Mouse (Mus musculus) heart, postnatal 0 days (tissue): ENCODE measurements around the gene Ifna1.
"Not testable (repeated sequence)": the region's sequence is repeated elsewhere in the genome, so short reads cannot be mapped to it uniquely, and the experiment has no call there.

ENCODE experiments used
- CTCF ChIP-seq: IDR thresholded peaks from 2 replicates; pipeline ENCODE4 v1.5.1; 2016; ENCODE audit warnings: antibody characterized with exemption, control low read depth, low read depth
- EP300 ChIP-seq: IDR thresholded peaks from 2 replicates; pipeline ENCODE4 v1.6.1; 2016; ENCODE audit warnings: antibody characterized with exemption, low read depth

DNA sequence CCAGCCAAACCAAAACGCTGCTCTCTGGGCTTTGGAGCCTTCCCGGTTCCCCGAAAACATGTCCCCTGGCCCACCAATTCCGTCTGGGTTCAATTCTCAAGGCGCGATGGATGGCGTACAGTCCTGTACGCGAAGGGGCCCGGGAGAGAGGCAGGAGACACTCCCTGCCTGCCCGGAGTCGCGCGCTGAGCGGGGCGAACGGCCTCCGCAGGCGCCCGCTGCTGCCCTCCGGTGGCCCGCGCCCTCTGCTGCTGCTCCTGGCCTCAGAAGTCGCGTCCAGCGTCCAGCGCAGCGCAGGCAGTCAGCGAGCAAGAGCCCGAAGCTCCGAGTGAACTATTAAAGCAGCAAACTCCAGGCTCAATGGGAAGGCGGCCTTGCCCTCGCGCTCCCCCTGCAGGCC, 44.1 kb upstream of the Ifna1 start:
- peak; percentile 32 for TF ChIP-seq CTCF
- TF ChIP-seq EP300: not testable (repeated sequence)
